Mouse (Mus musculus) G1E-ER4 (cell line): ENCODE results near the gene Tmprss5. TPM values are rescaled to one million over a fixed set of nuclear protein-coding genes. Genes with fewer than 3 reads are reported as not detected.

Experiments used
- GATA1 ChIP-seq: IDR thresholded peaks from one replicate; pipeline ENCODE4 v1.8.0; 2012; ENCODE audit warnings: low read length, inconsistent platforms
- polyA plus RNA-seq: library from polyadenylated mRNA; stranded (reverse); fragments of >175 nt; gene quantifications from 2 replicates; pipeline ENCODE4 v1.2.3, GENCODE M21; 2012

Tmprss5 gene
- polyA plus RNA-seq: not detected in 2 replicates

DNA sequence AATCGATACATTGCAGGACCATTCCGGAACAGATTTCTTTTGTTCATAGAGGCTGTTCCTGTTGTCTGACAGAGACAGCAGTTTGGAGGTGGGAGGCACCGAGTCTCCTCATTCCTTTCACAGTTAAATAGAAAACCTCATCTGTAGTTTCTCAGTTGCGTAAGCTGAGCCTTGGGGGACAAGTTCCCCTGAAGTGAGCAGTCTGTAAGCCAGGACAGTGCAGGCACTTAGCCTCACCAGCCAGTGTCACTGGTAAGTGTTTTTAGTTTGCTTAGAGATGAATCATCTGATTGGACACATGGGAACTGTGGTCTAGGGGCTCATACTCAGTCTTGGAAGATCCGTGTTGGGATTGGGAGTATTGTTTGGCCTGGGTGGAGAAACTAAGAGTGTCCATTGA lies at the start of gene Tmprss5:
Gene Tmprss5 (plus strand): TSS at position 154 of the 400 bp plus-strand sequence.
- no peak for TF ChIP-seq GATA1

DNA sequence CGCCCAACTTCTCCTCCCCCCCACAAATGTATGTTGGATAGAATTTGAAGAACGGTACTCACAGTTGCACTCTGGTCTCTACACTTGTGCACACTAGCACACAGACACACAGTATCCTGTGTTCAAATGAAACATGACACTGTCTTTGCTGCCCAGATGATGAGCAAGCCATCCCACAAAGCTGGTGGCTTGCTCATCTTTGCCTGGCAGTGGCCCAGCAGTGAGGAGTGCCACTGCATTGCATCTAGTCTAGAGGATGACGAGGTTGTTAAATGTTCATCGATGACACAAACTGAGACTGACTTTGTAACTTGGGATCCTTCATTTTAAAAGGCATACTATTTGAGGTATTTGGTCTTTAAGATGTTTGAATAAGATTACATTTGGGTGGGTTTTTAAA lies 46.3 kb upstream of the Tmprss5 start:
- no peak for TF ChIP-seq GATA1

DNA sequence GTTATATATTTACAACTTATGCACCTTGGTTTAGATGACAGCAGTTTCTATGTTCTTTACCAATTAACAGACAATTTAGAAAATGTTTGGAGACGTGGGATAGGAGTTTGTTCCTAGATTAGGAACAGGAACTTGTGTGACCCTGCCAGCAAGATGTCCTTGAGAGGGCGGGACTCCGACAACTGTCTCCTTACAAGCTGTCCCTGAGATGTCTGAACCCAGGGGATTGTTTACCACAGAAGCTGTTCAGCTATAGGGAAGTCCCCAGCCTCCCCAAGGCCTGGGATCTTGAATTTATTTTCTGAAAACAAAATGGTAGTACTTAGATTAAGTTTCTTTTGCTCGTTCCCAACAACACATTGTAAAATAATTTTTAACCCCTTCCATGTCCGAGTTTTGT lies 30.2 kb upstream of the Tmprss5 start:
- TF ChIP-seq GATA1: no peak

DNA sequence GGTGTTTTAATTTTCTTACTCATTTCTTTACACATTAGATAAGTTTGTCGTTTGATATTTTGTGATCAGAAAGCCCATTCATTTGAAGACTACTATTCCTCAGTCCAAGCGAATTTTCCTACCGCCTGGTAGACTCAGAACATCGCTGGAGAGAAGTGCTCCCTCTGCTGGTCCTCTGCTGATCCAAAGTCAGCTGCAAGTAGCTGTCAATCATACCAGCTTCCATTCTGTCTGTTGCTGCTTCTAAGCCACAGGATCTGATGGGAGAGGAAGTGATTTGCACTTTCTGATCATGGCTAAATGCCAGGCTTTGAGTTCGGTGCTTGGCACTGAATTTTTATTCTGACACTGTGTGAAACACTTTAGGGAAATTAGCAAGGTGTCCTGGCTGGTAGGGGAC lies 29.7 kb upstream of the Tmprss5 start:
- TF ChIP-seq GATA1: no peak

DNA sequence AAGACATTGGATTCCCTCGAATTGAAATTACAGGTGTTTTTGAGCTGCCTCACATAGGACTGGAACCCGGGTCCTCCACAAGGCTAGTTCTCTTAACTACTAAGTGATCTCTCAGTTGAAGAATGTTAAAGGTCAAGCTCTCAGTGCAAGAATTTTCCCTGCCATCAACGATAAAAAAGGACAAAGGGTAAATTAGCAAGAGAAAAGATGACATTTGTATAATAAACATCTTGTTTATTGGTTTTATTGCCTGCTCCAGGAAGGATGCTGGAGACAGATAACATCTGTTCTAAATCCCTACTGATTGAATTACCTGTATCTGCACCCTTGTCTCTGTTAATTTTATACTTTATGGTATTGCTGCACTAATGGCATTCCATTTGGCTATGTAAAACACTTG lies 27.0 kb upstream of the Tmprss5 start:
- no peak for TF ChIP-seq GATA1

DNA sequence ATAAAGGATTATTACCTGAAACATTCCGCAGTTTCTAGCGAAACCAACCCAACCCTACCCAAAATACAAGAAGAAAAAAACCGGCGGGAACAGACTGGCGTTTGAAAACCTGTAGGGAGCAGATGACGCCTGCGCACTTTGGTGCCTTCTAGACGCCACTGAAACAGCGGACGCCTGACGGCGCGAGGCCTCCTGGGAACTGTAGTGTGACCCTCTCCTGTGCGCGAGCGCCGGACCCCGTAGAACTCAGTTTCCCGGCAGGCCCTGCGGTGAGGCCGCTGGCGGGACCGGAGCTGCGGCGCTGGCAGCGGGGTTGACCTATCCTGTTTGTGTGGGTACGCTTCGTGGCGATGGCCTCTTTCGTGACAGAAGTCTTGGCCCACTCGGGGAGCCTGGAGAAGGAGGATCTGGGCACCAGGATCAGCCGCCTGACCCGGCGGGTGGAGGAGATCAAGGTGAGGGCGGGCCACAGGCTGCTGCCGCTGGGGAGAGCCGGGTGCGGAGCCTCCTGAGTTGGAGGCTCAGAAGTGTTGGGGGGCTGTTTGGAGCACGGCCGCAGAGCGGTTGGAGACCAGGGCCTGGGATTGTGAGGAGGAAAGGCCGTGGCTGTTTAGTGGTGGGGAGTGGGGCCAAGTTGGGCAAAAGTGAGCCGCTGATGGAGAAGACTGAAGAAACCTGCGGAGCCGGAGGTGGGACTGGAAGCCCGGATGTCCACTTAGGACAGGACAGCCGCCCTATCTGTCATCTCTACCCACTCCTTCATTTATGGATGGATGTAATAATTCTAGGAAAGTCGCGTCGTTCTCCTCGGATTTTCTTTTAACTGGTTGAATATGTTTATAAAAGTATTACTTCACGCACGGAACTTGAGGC lies 25.5 kb upstream of the Tmprss5 start, which contains the start of gene Zw10:
Gene Zw10 (plus strand): TSS at position 281 of the 873 bp plus-strand sequence.
- no peak for TF ChIP-seq GATA1

DNA sequence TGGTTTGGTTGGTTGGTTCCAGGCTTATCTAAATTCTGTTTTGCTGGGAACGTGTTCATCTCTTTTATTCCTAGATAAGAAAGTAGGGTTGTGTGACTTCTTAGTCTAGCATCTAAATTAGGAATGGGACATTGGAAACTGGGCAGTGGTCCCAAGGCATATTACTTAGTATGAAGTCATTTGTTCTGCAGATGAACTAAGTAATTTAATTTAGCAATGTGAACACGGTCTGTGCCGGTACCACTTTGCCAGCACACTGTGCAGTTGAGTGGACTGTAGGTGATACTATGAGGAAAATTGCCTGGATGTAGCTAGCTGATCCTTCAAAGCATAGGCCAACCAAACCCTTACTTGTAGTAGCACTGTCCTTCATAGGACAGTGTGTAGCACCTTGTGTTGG lies 4.2 kb upstream of the Tmprss5 start:
- no peak for TF ChIP-seq GATA1

DNA sequence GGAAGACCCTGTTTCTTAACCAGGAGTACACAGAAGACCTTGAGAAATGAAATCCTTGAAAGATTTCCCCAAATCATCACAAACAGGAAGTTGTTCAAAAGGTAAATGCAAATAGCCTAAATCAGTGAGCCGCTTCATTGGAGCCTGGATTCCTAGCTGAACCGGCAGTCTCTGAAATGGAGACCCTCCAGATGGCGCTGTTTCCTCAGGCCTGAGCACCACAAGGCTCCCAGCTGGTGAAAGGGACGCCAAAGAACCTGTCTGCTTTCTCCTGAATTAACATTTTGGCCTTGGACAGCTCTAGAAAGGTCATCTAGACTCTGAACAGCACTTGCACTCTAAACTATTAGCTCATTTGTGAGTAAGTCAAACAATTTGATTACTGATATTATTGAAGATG lies 501 bp downstream of the Tmprss5 start:
- no peak for TF ChIP-seq GATA1

DNA sequence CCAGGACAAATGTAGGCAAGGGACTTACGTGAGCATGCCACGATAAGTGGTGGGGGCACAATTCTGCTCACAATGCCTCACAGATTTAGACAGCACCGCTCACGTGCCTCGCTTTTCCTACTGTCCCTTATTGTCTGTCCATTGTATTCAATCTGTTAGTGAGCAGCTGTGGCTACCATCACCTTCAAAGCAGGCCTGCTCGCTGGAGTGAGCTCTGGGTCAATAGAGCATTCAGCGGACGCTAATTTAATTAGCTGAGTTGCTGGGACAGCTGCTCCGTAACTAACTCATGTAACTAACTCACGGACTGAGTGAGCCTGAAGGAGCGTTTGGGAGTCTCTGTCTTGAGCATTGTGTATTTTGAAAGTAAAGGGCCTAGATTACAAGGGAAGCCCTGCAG lies 6.3 kb downstream of the Tmprss5 start:
- no peak for TF ChIP-seq GATA1

DNA sequence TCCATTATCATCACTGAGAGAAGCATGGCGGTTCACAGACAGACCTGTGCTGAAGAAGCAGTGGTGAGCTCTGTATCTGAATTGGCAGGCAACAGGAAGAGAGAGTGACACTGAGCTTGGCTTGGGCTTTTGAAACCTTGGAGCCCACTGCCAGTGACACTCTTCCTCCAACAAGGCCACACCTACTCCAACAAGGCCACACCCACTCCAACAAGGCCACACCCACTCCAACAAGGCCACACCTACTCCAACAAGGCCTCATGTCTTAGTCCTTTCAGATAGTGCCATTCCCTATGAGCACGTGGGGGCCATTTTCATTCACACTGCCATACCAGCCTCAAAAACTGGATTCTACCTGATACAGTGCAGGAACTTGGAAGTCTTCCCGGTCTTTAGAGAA lies 17.8 kb downstream of the Tmprss5 start:
- no peak for TF ChIP-seq GATA1

DNA sequence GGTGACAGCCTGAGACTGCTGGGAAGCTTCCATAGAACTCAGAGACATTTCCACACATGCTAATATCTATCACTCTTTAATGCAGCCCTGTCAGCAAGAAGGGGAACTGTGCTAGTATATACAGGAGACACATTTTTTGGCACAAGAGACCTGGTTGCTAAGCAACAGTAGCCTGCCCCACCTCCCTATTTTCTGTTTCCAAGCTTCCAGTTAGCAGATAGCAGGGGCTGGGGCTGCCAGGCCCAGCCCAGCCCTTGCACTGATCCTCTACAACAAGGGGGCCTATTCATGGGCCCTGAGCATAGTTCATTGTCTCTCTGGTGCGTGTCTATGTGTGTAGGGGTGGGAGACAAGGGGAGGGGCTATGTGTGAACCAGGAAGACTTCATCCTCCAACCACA lies 21.3 kb downstream of the Tmprss5 start:
- no peak for TF ChIP-seq GATA1

DNA sequence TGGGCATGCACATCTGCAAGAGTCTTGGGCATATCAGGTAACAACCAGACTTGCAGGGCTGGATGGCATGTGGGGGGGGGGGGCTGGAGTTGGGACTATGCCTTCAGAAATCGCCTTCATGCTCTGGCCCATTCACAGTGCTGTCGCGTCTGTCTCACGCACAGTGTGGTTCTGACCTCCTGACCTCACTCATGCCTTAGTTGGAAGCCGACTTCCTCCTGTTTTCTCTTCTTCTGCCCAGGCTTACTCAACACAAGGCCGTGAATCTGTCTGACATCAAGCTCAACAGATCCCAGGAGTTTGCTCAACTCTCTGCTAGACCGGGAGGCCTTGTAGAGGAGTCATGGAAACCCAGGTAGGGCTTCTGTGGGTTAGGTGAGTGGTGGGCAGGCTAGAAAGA lies 28.0 kb downstream of the Tmprss5 start:
- no peak for TF ChIP-seq GATA1

DNA sequence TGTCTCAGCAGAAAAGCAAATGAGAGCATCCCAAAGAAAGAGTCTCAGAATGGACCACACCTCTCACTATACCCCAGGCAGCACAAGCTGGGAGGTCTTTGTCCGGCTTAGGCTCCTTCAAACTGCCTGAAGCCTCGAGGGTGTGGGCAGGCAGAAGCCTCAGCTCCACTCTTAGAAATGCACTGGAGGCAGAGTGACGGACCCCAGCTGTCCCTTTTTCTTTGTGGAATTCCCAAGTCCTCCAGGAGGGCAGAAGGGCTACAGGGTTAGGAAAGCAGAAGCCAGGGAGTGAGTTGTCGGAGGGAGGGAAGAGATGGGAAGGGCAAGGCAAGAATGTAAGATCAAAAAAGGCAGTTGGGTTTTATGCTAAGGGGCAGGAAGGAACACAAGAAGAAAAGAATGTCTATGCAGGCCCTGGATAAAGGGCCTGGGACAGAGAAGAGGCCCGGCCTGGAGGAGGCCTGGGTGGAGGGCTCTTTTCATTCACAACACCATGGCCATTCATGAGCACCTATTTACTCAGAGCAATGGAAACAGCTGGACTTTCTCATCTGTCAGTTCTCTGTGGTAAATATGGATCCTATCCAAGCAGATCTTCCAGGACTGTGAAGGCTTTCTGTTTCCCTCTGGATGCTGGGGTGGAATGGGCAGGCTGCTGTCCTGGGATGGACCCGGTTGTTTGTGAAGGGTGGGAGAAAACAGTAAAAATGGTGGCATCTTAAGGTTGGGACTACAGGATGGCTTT lies 29.6 kb downstream of the Tmprss5 start:
- TF ChIP-seq GATA1: no peak

DNA sequence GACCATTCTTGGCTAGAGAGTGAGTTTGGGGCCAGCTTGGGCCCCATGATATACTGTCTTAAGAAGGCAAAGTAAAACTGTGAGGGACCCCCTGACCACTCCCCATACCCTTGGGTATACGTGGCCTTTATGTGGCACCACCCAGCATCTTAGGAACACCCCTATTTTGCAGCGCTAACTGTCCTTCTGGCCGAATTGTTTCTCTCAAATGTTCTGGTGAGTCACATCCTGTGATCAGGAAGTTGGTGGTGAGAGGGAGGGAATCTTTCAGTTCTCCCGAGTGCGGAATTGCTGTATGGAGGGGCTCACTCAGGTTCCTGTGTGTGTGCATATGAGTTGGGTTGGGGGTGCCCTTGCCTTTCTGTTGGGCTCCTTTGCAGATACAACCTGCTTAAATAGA lies 30.2 kb downstream of the Tmprss5 start:
- TF ChIP-seq GATA1: no peak

DNA sequence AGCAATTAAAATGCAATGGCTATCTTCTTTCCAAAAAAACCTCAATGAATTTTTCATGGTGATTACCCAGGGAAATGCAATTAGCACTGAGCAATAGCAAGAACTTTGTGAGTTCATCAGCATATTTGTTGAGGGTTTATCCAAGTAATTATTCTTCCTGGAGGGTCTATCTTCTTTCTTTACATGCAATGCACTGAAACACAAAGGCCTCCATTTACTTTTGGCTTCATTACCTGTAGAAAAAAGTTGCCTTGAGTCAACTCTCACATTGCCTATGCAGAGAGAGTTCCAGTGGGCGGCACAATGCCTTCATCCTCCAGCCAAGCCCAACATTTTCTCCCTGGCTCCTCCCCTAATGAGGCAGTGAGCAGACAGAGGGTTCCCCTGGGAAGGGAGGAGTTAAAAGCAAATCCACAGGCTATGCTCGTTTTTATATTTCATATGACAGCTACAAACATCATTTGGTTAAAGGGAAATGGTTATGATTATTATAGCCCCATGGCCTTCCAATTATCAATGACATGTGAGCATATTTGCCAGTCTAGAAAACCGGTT lies 37.3 kb downstream of the Tmprss5 start:
- TF ChIP-seq GATA1: no peak

DNA sequence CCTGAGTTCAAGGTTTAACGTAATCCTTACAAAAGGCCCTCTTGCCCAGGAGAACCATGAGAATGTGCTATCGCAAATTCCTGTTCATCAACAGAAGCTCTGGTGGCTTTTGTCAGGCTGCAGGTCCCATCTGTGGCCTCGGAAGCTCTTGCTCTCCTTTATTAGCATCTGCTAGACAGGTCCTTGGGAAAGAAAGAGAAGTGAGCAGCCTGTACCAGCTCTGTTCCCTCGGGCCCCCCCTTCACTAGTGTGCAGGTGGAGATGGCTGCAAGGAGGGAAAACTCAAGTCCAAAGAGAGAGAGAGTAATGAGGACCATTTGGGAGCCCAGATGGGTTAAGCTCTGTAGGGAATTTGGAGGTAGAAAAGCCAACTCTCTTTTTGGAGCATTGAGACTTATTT lies 38.7 kb downstream of the Tmprss5 start:
- TF ChIP-seq GATA1: no peak
